Mouse (Mus musculus): ENCODE results near the gene Mylpf. TPM values are rescaled to one million over a fixed set of nuclear protein-coding genes. Genes with fewer than 3 reads are reported as not detected.
A peak's percentile ranks its signal among the peaks of the same experiment; 100 is the strongest.

Gene Mylpf
- polyA plus RNA-seq, 1 experiment = 12.3 TPM

DNA sequence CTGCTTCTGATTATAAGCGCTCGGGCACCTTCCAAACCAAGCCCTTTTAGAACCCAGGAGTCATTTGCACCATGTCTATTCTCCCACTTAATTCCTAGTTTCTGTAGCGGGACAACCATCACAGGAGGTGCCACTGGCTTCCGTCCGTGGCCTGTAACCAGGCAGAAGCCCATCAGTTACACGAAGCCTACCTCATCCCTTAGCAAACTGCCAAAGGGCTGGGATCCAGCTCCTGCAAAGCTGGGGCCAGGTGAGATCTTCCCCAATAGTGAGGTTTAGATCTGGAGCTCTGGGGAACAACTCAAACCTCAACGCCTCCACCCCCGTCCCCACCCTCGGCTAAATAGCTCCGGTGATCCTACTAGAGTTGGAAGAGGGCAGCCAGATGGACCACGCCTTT, 12.2 kb upstream of the Mylpf start:
- H3K4me1 ChIP-seq (replicated peaks; ENCODE audit: control insufficient read depth, insufficient read depth, low read length) = peaks cover 17% of the 10 kb centered on the region
- H3K36me3 ChIP-seq (ENCODE audit: control insufficient read depth, insufficient read depth, low read length) = peaks cover 53% of the 10 kb centered on the region
- no peak overlapping the region for H3K27ac ChIP-seq (ENCODE audit: control insufficient read depth, insufficient read depth, low read length)
- no peak for DNase-seq
- H3K27me3 ChIP-seq (ENCODE audit: control insufficient read depth, insufficient read depth, low read length) = no peaks in the 10 kb centered on the region
- 60% methylated on average over 11 of the region's 11 CpGs for WGBS
- H3K4me3 ChIP-seq (ENCODE audit: control insufficient read depth, insufficient read depth, low read length) = peak overlapping the region; percentile 70; the same call in 1 of the 2 replicates
- TF ChIP-seq CTCF (IDR thresholded peaks at IDR 0.05; ENCODE audit: borderline replicate concordance, control insufficient read depth, extremely low read depth, insufficient read depth, low read length, poor library complexity) = no peak
- TF ChIP-seq POLR2A (IDR thresholded peaks at IDR 0.05; ENCODE audit: control insufficient read depth, extremely low read depth, insufficient read depth, low read length, poor library complexity) = no peak

- peaks cover 19% of the 10 kb centered on the region for H3K36me3 ChIP-seq (ENCODE audit: control insufficient read depth, insufficient read depth, low read length)
- TF ChIP-seq POLR2A (IDR thresholded peaks at IDR 0.05; ENCODE audit: control insufficient read depth, extremely low read depth, insufficient read depth, low read length, poor library complexity) (no peak), CTCF (IDR thresholded peaks at IDR 0.05; ENCODE audit: borderline replicate concordance, control insufficient read depth, extremely low read depth, insufficient read depth, low read length, poor library complexity) (no peak)
- DNase-seq = no peak
- H3K27ac ChIP-seq (ENCODE audit: control insufficient read depth, insufficient read depth, low read length) = peak overlapping the region; percentile 15; the same call in 1 of the 2 replicates
- H3K4me3 ChIP-seq (ENCODE audit: control insufficient read depth, insufficient read depth, low read length) = peak overlapping the region; percentile 81
- 38% methylated on average over 2 of the region's 2 CpGs for WGBS
- H3K4me1 ChIP-seq (replicated peaks; ENCODE audit: control insufficient read depth, insufficient read depth, low read length) = peaks cover 37% of the 10 kb centered on the region
- H3K27me3 ChIP-seq (ENCODE audit: control insufficient read depth, insufficient read depth, low read length) = no peaks in the 10 kb centered on the region
Observed at GRCm38 (mm10) chr7:127206606-127207005, 2.1 kb upstream of the Mylpf start.

GRCm38 (mm10) chr7:127207374-127208294, 1.1 kb upstream of the Mylpf start:
- TF ChIP-seq POLR2A (IDR thresholded peaks at IDR 0.05; ENCODE audit: control insufficient read depth, extremely low read depth, insufficient read depth, low read length, poor library complexity) (no peak), CTCF (IDR thresholded peaks at IDR 0.05; ENCODE audit: borderline replicate concordance, control insufficient read depth, extremely low read depth, insufficient read depth, low read length, poor library complexity) (no peak)
- peak overlapping the region; percentile 12; the same call in 1 of the 2 replicates for H3K27ac ChIP-seq (ENCODE audit: control insufficient read depth, insufficient read depth, low read length)
- no peaks in the 10 kb centered on the region for H3K27me3 ChIP-seq (ENCODE audit: control insufficient read depth, insufficient read depth, low read length)
- peaks cover 13% of the 10 kb centered on the region for H3K36me3 ChIP-seq (ENCODE audit: control insufficient read depth, insufficient read depth, low read length)
- peaks cover 37% of the 10 kb centered on the region for H3K4me1 ChIP-seq (replicated peaks; ENCODE audit: control insufficient read depth, insufficient read depth, low read length)
- no peak for DNase-seq
- peak overlapping the region; percentile 81 for H3K4me3 ChIP-seq (ENCODE audit: control insufficient read depth, insufficient read depth, low read length)
- WGBS = under 1% methylated on average over 53 of the region's 53 CpGs

- Histone ChIP-seq H3K4me3 (ENCODE audit: control insufficient read depth, insufficient read depth, low read length) (peak within 1 kb of the TSS; percentile 81), H3K27me3 (ENCODE audit: control insufficient read depth, insufficient read depth, low read length) (no peaks in the 10 kb centered on the region), H3K36me3 (ENCODE audit: control insufficient read depth, insufficient read depth, low read length) (peaks cover 7% of the 10 kb centered on the region), H3K4me1 (replicated peaks; ENCODE audit: control insufficient read depth, insufficient read depth, low read length) (peaks cover 40% of the 10 kb centered on the region), H3K27ac (ENCODE audit: control insufficient read depth, insufficient read depth, low read length) (peak within 1 kb of the TSS; percentile 89)
- no peak for DNase-seq
- 2% methylated on average over 35 of the region's 44 CpGs for WGBS
- TF ChIP-seq POLR2A (IDR thresholded peaks at IDR 0.05; ENCODE audit: control insufficient read depth, extremely low read depth, insufficient read depth, low read length, poor library complexity) = no peak
- TF ChIP-seq CTCF (IDR thresholded peaks at IDR 0.05; ENCODE audit: borderline replicate concordance, control insufficient read depth, extremely low read depth, insufficient read depth, low read length, poor library complexity) = no peak
Observed at GRCm38 (mm10) chr7:127208295-127208552, 466 bp upstream of the Mylpf start, which contains the start of gene Tbc1d10b. Gene Tbc1d10b (minus strand): TSS chr7:127208468.

GRCm38 (mm10) chr7:127209851-127210250, 1.2 kb downstream of the Mylpf start:
- TF ChIP-seq POLR2A (IDR thresholded peaks at IDR 0.05; ENCODE audit: control insufficient read depth, extremely low read depth, insufficient read depth, low read length, poor library complexity) (no peak), CTCF (IDR thresholded peaks at IDR 0.05; ENCODE audit: borderline replicate concordance, control insufficient read depth, extremely low read depth, insufficient read depth, low read length, poor library complexity) (no peak)
- Histone ChIP-seq H3K36me3 (ENCODE audit: control insufficient read depth, insufficient read depth, low read length) (peaks cover 11% of the 10 kb centered on the region), H3K4me1 (replicated peaks; ENCODE audit: control insufficient read depth, insufficient read depth, low read length) (peaks cover 52% of the 10 kb centered on the region), H3K4me3 (ENCODE audit: control insufficient read depth, insufficient read depth, low read length) (no peak overlapping the region), H3K27ac (ENCODE audit: control insufficient read depth, insufficient read depth, low read length) (peak overlapping the region; percentile 89), H3K27me3 (ENCODE audit: control insufficient read depth, insufficient read depth, low read length) (no peaks in the 10 kb centered on the region)
- DNase-seq = no peak
- 78% methylated on average over 5 of the region's 5 CpGs for WGBS

DNA sequence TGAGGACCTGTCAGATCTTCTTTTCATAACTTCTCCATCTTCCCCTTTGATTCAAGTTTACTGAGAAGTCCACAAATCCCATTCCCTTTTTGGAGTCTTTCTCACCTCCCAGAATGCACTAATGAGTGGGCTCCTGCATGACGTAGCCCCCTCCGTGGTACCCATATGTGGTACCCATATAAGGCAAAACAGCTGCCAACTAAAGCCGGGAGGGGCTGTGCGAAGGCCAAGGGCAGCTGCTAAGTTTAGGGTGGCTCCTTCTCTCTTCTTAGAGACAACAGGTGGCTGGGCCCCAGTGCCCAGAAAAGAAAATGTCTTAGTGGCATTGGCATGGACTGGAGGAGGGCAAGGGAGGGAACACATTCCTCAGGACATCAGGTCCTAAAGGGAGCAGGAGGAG, 1.6 kb downstream of the Mylpf start:
- TF ChIP-seq POLR2A (IDR thresholded peaks at IDR 0.05; ENCODE audit: control insufficient read depth, extremely low read depth, insufficient read depth, low read length, poor library complexity) (no peak), CTCF (IDR thresholded peaks at IDR 0.05; ENCODE audit: borderline replicate concordance, control insufficient read depth, extremely low read depth, insufficient read depth, low read length, poor library complexity) (no peak)
- no peak overlapping the region for H3K4me3 ChIP-seq (ENCODE audit: control insufficient read depth, insufficient read depth, low read length)
- H3K27me3 ChIP-seq (ENCODE audit: control insufficient read depth, insufficient read depth, low read length) = no peaks in the 10 kb centered on the region
- H3K36me3 ChIP-seq (ENCODE audit: control insufficient read depth, insufficient read depth, low read length) = peaks cover 14% of the 10 kb centered on the region
- DNase-seq = peak; percentile 44
- 20% methylated on average over 4 of the region's 4 CpGs for WGBS
- peak overlapping the region; percentile 89 for H3K27ac ChIP-seq (ENCODE audit: control insufficient read depth, insufficient read depth, low read length)
- peaks cover 52% of the 10 kb centered on the region for H3K4me1 ChIP-seq (replicated peaks; ENCODE audit: control insufficient read depth, insufficient read depth, low read length)

All from thymus, adult 2 months (tissue).